ENCODE assay signal across 28 mouse cellular contexts in the genomic region with DNA sequence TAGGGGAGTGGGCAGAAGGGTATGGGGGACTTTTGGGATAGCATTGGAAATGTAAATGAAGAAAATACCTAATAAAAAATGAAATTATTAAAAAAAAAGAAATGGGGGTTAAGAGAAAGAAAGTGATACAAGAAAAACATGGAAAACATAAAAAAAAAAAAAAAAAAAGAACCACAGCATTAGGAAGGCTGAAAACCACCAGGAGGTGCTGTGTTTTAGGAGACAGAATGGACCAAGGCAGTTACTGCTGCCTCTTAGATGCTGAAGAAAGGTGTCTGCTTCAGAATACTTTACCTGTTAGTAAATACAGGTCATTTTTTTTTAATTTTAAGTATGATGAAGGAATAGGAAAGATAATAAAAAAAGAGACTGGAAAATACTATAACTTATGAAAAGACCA.
DNase-seq lines count a peak whose midpoint lies in the region; ATAC-seq and TF ChIP-seq lines count a peak whose summit lies in the region.
"Had no signal": no experiment of that assay in that cellular context is flagged by ENCODE, and none has a peak within 500 bp of the region (broad histone marks: within the 10 kb centered on the region; RNA-seq: fewer than 3 reads in every experiment).

No protein-coding gene starts in this region.

- H3K4me1 ChIP-seq in heart, postnatal 0 days (ENCODE audit: control insufficient read depth, insufficient read depth), result no peaks in the 10 kb centered on the region
- H3K4me1 ChIP-seq in liver, postnatal 0 days (ENCODE audit: insufficient read depth), result no peaks in the 10 kb centered on the region
- H3K4me1 ChIP-seq in liver, embryonic 11.5 days (replicated peaks; ENCODE audit: control insufficient read depth, insufficient read depth, low read length), result no peaks in the 10 kb centered on the region
- H3K4me1 ChIP-seq in ES-E14 (ENCODE audit: control insufficient read depth in 2 of 2, insufficient read depth in 2 of 2, low read length in 2 of 2, poor library complexity in 1 of 2), result no peaks in the 10 kb centered on the region
- H3K4me1 ChIP-seq: heart, embryonic 13.5 days; limb, embryonic 12.5 days; megakaryocyte, embryonic 14.5 days; midbrain, embryonic 12.5 days had no signal

- no peaks in the 10 kb centered on the region for H3K9me3 ChIP-seq in heart, postnatal 0 days (replicated peaks; ENCODE audit: control insufficient read depth, low read length)
- no peaks in the 10 kb centered on the region for H3K9me3 ChIP-seq in liver, postnatal 0 days (ENCODE audit: low read length)
- H3K9me3 ChIP-seq in liver, embryonic 11.5 days (ENCODE audit: control insufficient read depth, low read length), result no peaks in the 10 kb centered on the region
- H3K9me3 ChIP-seq in ES-E14 (ENCODE audit: control insufficient read depth, insufficient read depth, low read depth, low read length), result no peaks in the 10 kb centered on the region
- H3K9me3 ChIP-seq: G1E; heart, embryonic 13.5 days; limb, embryonic 12.5 days; megakaryocyte, embryonic 14.5 days; midbrain, embryonic 12.5 days had no signal

- no peak for DNase-seq in heart, postnatal 0 days (ENCODE audit: low spot score)
- DNase-seq in heart, postnatal 14 days, result no peak
- no peak for DNase-seq in liver, postnatal 0 days
- no peak for DNase-seq in liver, embryonic 11.5 days (ENCODE audit: low spot score)
- DNase-seq in 3T3-L1 (ENCODE audit: low read depth, low spot score) (peak; percentile 1), ES-E14 (ENCODE audit: low read depth, low spot score) (no peak)
- no peak for DNase-seq in left cerebral cortex, adult 18-20 months (ENCODE audit: low spot score in 2 of 2)
- no peak for DNase-seq in left cerebral cortex, adult 8-10 months (ENCODE audit: low spot score in 2 of 2)
- DNase-seq: adrenal gland, postnatal 14 days; cerebellum, adult 11 months; cerebellum, adult 9-11 months; gastrocnemius, adult 2 months; gastrocnemius, postnatal 36 days; kidney, adult 9 months; kidney, postnatal 4 days; retina, postnatal 1 day; right cerebral cortex, postnatal 14 days had no signal

- TF ChIP-seq EP300 in heart, postnatal 0 days (IDR thresholded peaks at IDR 0.05; ENCODE audit: low read depth), result no peak
- no peak for TF ChIP-seq EP300 in liver, postnatal 0 days (IDR thresholded peaks at IDR 0.05; ENCODE audit: low read depth)

- no peak overlapping the region for H3K9ac ChIP-seq in heart, postnatal 0 days (replicated peaks; ENCODE audit: low read depth, low read length)
- no peak overlapping the region for H3K9ac ChIP-seq in liver, postnatal 0 days (replicated peaks)
- no peak overlapping the region for H3K9ac ChIP-seq in liver, embryonic 11.5 days (ENCODE audit: low read depth, low read length)
- H3K9ac ChIP-seq in ES-E14 (ENCODE audit: insufficient read depth, low read depth, low read length, poor library complexity, severe bottlenecking), result no peak overlapping the region
- H3K9ac ChIP-seq: heart, embryonic 13.5 days; limb, embryonic 12.5 days; midbrain, embryonic 12.5 days had no signal

- no peak overlapping the region for H3K4me3 ChIP-seq in heart, postnatal 0 days (ENCODE audit: low read depth, low read length)
- no peak overlapping the region for H3K4me3 ChIP-seq in liver, postnatal 0 days (ENCODE audit: low read depth, low read length)
- H3K4me3 ChIP-seq in liver, embryonic 11.5 days (ENCODE audit: low read depth, low read length), result no peak overlapping the region
- H3K4me3 ChIP-seq in ES-E14 (ENCODE audit: insufficient read depth in 1 of 2, low read depth in 1 of 2, low read length in 2 of 2, poor library complexity in 1 of 2, severe bottlenecking in 1 of 2), result no peak overlapping the region
- H3K4me3 ChIP-seq: erythroblast, embryonic 14.5 days; gastrocnemius, adult 2 months; heart, embryonic 13.5 days; limb, embryonic 12.5 days; megakaryocyte, embryonic 14.5 days; midbrain, embryonic 12.5 days had no signal

- no peak overlapping the region for H3K27ac ChIP-seq in heart, postnatal 0 days (ENCODE audit: low read depth)
- no peak overlapping the region for H3K27ac ChIP-seq in liver, postnatal 0 days (ENCODE audit: low read depth)
- no peak overlapping the region for H3K27ac ChIP-seq in liver, embryonic 11.5 days (ENCODE audit: low read depth, low read length)
- no peak overlapping the region for H3K27ac ChIP-seq in ES-E14 (ENCODE audit: insufficient read depth, low read depth, low read length, poor library complexity, severe bottlenecking)
- H3K27ac ChIP-seq: gastrocnemius, adult 2 months; heart, embryonic 13.5 days; limb, embryonic 12.5 days; midbrain, embryonic 12.5 days had no signal

- no peaks in the 10 kb centered on the region for H3K27me3 ChIP-seq in heart, postnatal 0 days (ENCODE audit: control insufficient read depth, insufficient read depth, low read length)
- H3K27me3 ChIP-seq in liver, postnatal 0 days (ENCODE audit: insufficient read depth, low read length), result no peaks in the 10 kb centered on the region
- no peaks in the 10 kb centered on the region for H3K27me3 ChIP-seq in liver, embryonic 11.5 days (replicated peaks; ENCODE audit: control insufficient read depth, insufficient read depth, low read length)
- H3K27me3 ChIP-seq: heart, embryonic 13.5 days; limb, embryonic 12.5 days; megakaryocyte, embryonic 14.5 days; midbrain, embryonic 12.5 days had no signal

- H3K36me3 ChIP-seq in heart, postnatal 0 days (replicated peaks; ENCODE audit: control insufficient read depth, insufficient read depth, low read length), result no peaks in the 10 kb centered on the region
- H3K36me3 ChIP-seq in liver, postnatal 0 days (replicated peaks; ENCODE audit: insufficient read depth, low read length), result no peaks in the 10 kb centered on the region
- H3K36me3 ChIP-seq in liver, embryonic 11.5 days (ENCODE audit: control insufficient read depth, insufficient read depth, low read length), result no peaks in the 10 kb centered on the region
- no peaks in the 10 kb centered on the region for H3K36me3 ChIP-seq in ES-E14 (ENCODE audit: control insufficient read depth, insufficient read depth, low read length, poor library complexity, severe bottlenecking)
- H3K36me3 ChIP-seq: G1E; heart, embryonic 13.5 days; limb, embryonic 12.5 days; midbrain, embryonic 12.5 days had no signal

- peak; percentile 14; the same call in 1 of the 2 replicates for TF ChIP-seq CTCF in heart, postnatal 0 days (IDR thresholded peaks at IDR 0.05; ENCODE audit: low read depth)
- TF ChIP-seq CTCF in liver, postnatal 0 days (IDR thresholded peaks at IDR 0.05; ENCODE audit: low read depth), result 0 out of 2 replicates have a peak, but pooled peaks have one; percentile 19

- ATAC-seq in heart, postnatal 0 days (ENCODE audit: insufficient read depth, low read depth), result no peak
- ATAC-seq in liver, postnatal 0 days, result no peak
- no peak for ATAC-seq in liver, embryonic 11.5 days (replicated peaks; ENCODE audit: low FRiP score)
- ATAC-seq: CD4-positive, CD25-positive, alpha-beta regulatory T cell, adult 4 months; forebrain, embryonic 16.5 days; hindbrain, embryonic 16.5 days; intestine, embryonic 16.5 days; Patski had no signal

- in situ Hi-C loops in ES-E14 (cut with MboI; ENCODE audit: low sequenced_read_pairs in 2 of 2, unreplicated experiment in 2 of 2), result no loop called here

- H3K4me2 ChIP-seq in heart, postnatal 0 days (ENCODE audit: low read depth, low read length), result no peak overlapping the region
- no peak overlapping the region for H3K4me2 ChIP-seq in liver, postnatal 0 days (ENCODE audit: low read depth, low read length)
- H3K4me2 ChIP-seq in liver, embryonic 11.5 days, result no peak overlapping the region
- H3K4me2 ChIP-seq: heart, embryonic 13.5 days; limb, embryonic 12.5 days; midbrain, embryonic 12.5 days had no signal

- intact Hi-C loops in heart, postnatal 14 days (cut with DNase I), result loop anchor here (10.0 kb wide), 2 partner anchors 194 to 634 kb away; no protein-coding TSS in a partner anchor

TF ChIP-seq in ES-E14, 5 proteins besides CTCF, POLR2A, EP300 and RAD21:
- no peak for TF ChIP-seq ZC3H11A (IDR thresholded peaks at IDR 0.05; ENCODE audit: borderline replicate concordance, low read depth, low read length)
- peak; percentile 95 for TF ChIP-seq ZNF384 (IDR thresholded peaks at IDR 0.05; ENCODE audit: low read depth, low read length)
- no peak for TF ChIP-seq HCFC1 (IDR thresholded peaks at IDR 0.05; ENCODE audit: borderline replicate concordance, insufficient read depth, low read length)
